Mouse (Mus musculus) embryonic facial prominence, embryonic 12.5 days (tissue): Measurements from ENCODE around the gene Slbp. TPM values are rescaled to one million over a fixed set of nuclear protein-coding genes. Genes with fewer than 3 reads are reported as not detected.

ENCODE experiments used
- ATAC-seq: fragments of 200-750 bp; cut with Nextera tagmentation; 2 replicates; pipeline ENCODE4 v1.8.0; 2017; ENCODE audit not compliant: insufficient number of reproducible peaks, insufficient read depth, low FRiP score, low TSS enrichment
- H3K27ac ChIP-seq: fragments of 300-500 bp; sonication (generic); 2 replicates; pipeline ENCODE4 v1.5.1; 2016; ENCODE audit warnings: mild to moderate bottlenecking
- H3K27me3 ChIP-seq: fragments of 300-500 bp; sonication (generic); 2 replicates; pipeline ENCODE4 v1.6.1; 2016; ENCODE audit warnings: mild to moderate bottlenecking, moderate library complexity
- H3K36me3 ChIP-seq: fragments of 300-500 bp; sonication (generic); 2 replicates; pipeline ENCODE4 v1.6.1; 2016; ENCODE audit warnings: mild to moderate bottlenecking
- H3K4me1 ChIP-seq: fragments of 300-500 bp; sonication (generic); 2 replicates; pipeline ENCODE4 v1.6.1; 2016
- H3K4me2 ChIP-seq: fragments of 300-500 bp; sonication (generic); replicated peaks from 2 replicates; pipeline ENCODE4 v1.6.1; 2016; ENCODE audit warnings: mild to moderate bottlenecking, moderate library complexity
- H3K4me3 ChIP-seq: fragments of 300-500 bp; sonication (generic); 2 replicates; pipeline ENCODE4 v1.5.1; 2016; ENCODE audit warnings: mild to moderate bottlenecking
- H3K9ac ChIP-seq: fragments of 300-500 bp; sonication (generic); 2 replicates; pipeline ENCODE4 v1.6.1; 2016; ENCODE audit warnings: mild to moderate bottlenecking, moderate library complexity
- H3K9me3 ChIP-seq: fragments of 300-500 bp; sonication (generic); 2 replicates; pipeline ENCODE4 v1.6.1; 2016; ENCODE audit warnings: mild to moderate bottlenecking, moderate library complexity
- WGBS: fragments of 180-500 bp; shearing (Covaris S2); methylation state at CpG from one replicate; pipeline ENCODE4 v1.1.7; 2016; 5-methylcytosine and 5-hydroxymethylcytosine counted together
- polyA plus RNA-seq: library from polyadenylated mRNA; unstranded; fragments of >200 nt; fragmentation: Nextera tagmentation; extraction: Ambion mirVana; gene quantifications from 2 replicates; pipeline ENCODE4 v1.2.1, GENCODE M21; 2016

Gene Slbp
- polyA plus RNA-seq, 1 experiment from 2014 or later: 270 TPM

DNA sequence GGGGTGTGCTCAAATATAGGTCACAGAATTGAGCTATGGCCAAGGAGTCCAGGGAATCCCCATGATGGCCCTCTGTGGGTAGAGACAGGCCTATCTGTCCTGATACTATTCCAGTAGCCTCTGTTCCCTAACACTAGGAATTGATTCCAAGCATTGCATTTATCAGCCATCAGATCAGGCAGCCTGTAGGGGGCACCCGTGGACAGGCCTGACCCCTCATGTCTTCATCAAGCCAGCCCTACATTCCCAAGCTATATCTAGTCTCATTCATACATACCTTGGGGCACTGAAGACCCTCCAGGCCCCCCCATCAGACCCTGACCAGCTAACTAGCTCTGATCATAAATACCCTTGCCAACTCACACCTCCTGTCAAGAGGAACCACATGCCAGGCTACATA, 23.6 kb upstream of the Slbp start:
- H3K27me3 ChIP-seq: no peaks in the 10 kb centered on the region
- H3K4me3 ChIP-seq: no peak overlapping the region
- peaks cover 24% of the 10 kb centered on the region for H3K36me3 ChIP-seq
- no peaks in the 10 kb centered on the region for H3K9me3 ChIP-seq
- no peaks in the 10 kb centered on the region for H3K4me1 ChIP-seq
- 0 out of 2 replicates have a peak, but pooled peaks have one; percentile 16 for ATAC-seq
- H3K9ac ChIP-seq: no peak overlapping the region
- H3K4me2 ChIP-seq: no peak overlapping the region
- no peak overlapping the region for H3K27ac ChIP-seq
- 0% methylated on average over 1 of the region's 1 CpGs for WGBS

DNA sequence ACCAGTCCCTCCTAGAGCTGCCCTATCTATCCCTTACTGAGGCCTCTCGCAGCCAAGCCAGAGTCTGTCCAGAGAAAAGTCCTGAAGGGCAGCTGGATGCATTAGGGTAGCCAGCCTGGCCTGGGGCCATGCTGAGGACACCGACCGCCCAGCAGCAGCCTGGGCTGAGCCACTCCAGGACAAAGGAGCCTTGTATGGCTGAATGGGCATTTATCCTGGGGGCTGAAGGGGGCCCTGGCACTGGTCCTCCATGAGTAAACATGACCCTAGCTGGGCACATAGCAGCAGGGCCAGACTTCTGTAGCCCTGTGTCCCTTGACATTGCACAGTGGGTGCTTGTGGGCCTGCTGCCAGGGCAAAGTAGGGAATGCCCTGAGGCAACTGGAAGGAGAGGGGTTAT, 22.1 kb upstream of the Slbp start:
- peak overlapping the region; percentile 9; the same call in 1 of the 2 replicates for H3K27ac ChIP-seq
- no peak for ATAC-seq
- no peaks in the 10 kb centered on the region for H3K4me1 ChIP-seq
- no peak overlapping the region for H3K4me3 ChIP-seq
- H3K36me3 ChIP-seq: peaks cover 38% of the 10 kb centered on the region
- no peaks in the 10 kb centered on the region for H3K27me3 ChIP-seq
- no peak overlapping the region for H3K9ac ChIP-seq
- WGBS: 52% methylated on average over 3 of the region's 3 CpGs
- no peak overlapping the region for H3K4me2 ChIP-seq
- no peaks in the 10 kb centered on the region for H3K9me3 ChIP-seq

DNA sequence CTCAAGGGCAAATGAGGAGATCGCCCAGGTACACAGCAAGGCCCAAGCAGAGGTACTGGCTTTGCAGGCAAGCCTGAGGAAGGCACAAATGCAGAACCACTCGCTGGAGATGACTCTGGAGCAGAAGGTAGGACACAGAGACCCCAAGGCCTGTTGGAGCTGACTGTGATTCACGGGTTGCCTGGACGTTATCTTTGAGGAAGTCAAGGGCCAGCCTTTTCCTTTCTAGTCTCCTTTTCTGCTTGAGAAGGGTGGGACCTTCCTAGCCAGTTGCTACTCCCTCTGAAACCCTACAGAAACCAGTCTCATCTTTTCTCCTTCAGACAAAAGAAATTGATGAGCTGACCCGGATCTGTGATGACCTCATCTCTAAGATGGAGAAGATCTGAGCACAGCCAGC, 19.3 kb upstream of the Slbp start:
- H3K36me3 ChIP-seq: peaks cover 66% of the 10 kb centered on the region
- no peaks in the 10 kb centered on the region for H3K4me1 ChIP-seq
- no peak for ATAC-seq
- H3K27ac ChIP-seq: no peak overlapping the region
- no peaks in the 10 kb centered on the region for H3K27me3 ChIP-seq
- H3K9me3 ChIP-seq: no peaks in the 10 kb centered on the region
- 85% methylated on average over 5 of the region's 5 CpGs for WGBS
- no peak overlapping the region for H3K4me3 ChIP-seq
- H3K9ac ChIP-seq: no peak overlapping the region
- no peak overlapping the region for H3K4me2 ChIP-seq

DNA sequence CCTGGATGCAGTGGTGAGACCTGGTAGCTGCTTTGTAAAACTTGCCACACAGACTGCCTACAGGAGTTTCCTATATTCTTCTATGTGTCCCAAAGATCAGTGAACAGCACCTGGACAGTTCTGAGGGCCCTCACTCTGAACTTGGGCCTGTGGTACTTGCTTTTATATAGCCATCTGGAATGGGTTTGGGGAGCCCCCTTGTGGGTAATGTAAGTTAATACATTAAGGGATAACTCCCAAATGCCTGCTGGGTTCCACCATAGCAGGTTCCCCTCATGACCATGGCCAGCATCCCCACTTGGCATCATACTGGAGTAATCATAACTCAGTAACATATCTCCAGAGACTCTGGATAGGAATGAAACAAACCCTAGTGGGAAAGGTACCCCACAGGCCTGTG, 15.8 kb upstream of the Slbp start:
- 0 out of 2 replicates have a peak, but pooled peaks have one; percentile 15 for ATAC-seq
- Histone ChIP-seq H3K9ac (no peak overlapping the region), H3K4me1 (no peaks in the 10 kb centered on the region), H3K27me3 (no peaks in the 10 kb centered on the region), H3K9me3 (no peaks in the 10 kb centered on the region), H3K27ac (no peak overlapping the region), H3K36me3 (peaks cover 85% of the 10 kb centered on the region), H3K4me2 (no peak overlapping the region), H3K4me3 (no peak overlapping the region)

DNA sequence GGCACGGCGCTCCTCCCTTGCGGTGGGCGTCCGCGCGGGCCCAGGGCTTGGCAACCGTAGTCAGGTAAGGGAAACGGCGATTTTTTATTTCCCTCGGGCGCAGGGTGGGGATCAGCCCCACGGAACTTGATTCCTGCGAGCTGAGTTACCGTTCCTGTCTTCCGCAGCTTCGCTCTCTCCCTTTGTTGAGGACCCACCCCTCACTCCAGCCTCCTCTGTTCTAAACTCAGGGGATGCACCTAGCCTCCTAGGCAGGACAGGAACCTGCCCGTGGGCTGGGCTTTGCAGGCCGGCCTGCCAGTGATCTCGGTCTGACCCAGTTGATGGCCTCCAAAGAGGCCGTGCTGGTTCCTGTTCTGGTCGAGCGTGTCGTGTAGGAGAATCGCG, 6.3 kb upstream of the Slbp start:
- H3K9me3 ChIP-seq: no peaks in the 10 kb centered on the region
- no peaks in the 10 kb centered on the region for H3K27me3 ChIP-seq
- peaks cover 38% of the 10 kb centered on the region for H3K36me3 ChIP-seq
- WGBS: under 1% methylated on average over 26 of the region's 26 CpGs
- H3K27ac ChIP-seq: peak overlapping the region; percentile 93
- H3K4me1 ChIP-seq: peaks cover 29% of the 10 kb centered on the region
- peak overlapping the region; percentile 71 for H3K4me3 ChIP-seq
- H3K4me2 ChIP-seq: peak overlapping the region; percentile 94
- ATAC-seq: peak; percentile 0; the same call in 1 of the 2 replicates
- peak overlapping the region; percentile 88 for H3K9ac ChIP-seq

DNA sequence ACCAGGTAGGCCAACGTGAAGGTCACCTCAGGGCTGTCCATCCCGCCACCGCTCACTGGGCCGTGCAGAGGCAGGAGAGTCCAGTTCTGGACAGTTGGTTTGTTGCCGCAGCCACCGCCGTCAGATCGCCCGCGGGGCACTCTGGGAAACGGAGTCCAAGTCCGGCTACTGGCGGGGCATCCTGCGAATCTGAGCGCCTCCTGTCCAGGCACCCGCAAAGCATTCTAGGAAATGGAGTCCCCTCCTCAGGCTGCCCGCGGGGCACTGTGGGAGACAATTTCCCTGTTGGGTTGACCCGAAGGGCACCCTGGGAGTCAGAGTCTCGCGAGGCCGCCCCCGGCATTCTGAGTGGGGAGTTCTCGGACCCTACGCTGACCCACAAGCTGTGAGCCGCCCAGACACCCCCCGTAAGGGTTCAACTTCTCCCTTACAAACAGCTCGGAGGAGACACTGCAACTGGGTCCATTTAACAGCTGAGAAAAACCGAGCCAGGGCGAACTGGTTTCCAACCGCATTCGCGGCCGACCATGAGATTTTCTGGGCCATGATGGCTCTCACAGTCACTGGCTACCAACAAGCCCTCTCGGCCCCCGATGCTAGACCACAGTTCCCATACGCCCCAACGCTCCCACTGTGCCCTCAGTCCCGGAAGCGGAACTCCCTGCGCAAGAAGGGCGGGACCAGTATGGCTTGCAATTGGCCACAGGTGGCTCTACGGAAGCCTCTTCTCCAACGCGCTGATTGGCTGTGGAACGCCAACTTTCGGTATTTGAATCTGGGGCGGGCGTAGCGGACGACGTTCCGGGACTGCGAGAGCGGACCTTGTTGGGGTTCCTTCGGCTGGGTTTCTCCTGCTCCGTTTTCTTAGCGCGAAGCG, 5.7 kb upstream of the Slbp start, which contains the start of the genes Tacc3 and Tmem129:
Gene Tacc3, plus strand, starts transcription at position 342 of the 877 bp plus-strand sequence.
Gene Tmem129, minus strand, starts transcription at position 630 of the 877 bp plus-strand sequence.
- WGBS: under 1% methylated on average over 60 of the region's 60 CpGs
- H3K27me3 ChIP-seq: no peaks in the 10 kb centered on the region
- H3K9ac ChIP-seq: peak within 1 kb of the TSS; percentile 88
- peaks cover 40% of the 10 kb centered on the region for H3K36me3 ChIP-seq
- ATAC-seq: peak; percentile 97
- H3K27ac ChIP-seq: peak within 1 kb of the TSS; percentile 93
- peaks cover 34% of the 10 kb centered on the region for H3K4me1 ChIP-seq
- peak within 1 kb of the TSS; percentile 94 for H3K4me2 ChIP-seq
- H3K9me3 ChIP-seq: no peaks in the 10 kb centered on the region
- H3K4me3 ChIP-seq: peak within 1 kb of the TSS; percentile 71

DNA sequence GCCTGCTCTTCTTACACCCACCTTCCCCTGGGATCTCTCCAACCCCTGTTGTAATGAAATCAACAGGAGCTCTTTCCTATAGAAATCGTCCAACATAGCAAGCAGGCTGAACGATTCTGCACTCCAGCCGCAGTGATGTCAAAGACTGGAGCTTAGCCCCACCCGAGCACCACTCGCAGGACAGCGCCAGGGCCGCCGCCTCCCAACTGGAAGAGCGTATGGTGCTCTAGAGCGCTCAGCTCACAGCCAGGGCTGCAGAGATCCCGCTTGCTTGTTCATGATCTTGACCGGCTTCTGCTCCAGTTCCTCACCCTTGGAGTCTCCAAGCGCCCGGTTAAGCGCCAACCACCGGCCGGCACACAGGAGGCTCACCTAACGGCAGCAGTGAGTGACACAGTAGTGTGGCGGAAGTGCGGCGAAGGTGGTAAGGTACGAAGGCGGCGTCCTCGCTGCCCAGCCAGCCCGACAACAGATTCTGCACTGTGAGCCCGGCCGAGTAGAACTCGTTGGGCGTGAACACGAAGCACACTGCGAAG, 4.9 kb upstream of the Slbp start:
- H3K4me2 ChIP-seq: peak overlapping the region; percentile 94
- peak overlapping the region; percentile 71 for H3K4me3 ChIP-seq
- peaks cover 35% of the 10 kb centered on the region for H3K36me3 ChIP-seq
- peak overlapping the region; percentile 88 for H3K9ac ChIP-seq
- H3K27me3 ChIP-seq: no peaks in the 10 kb centered on the region
- no peaks in the 10 kb centered on the region for H3K9me3 ChIP-seq
- under 1% methylated on average over 32 of the region's 32 CpGs for WGBS
- ATAC-seq: peak; percentile 10
- peaks cover 37% of the 10 kb centered on the region for H3K4me1 ChIP-seq
- H3K27ac ChIP-seq: peak overlapping the region; percentile 93

DNA sequence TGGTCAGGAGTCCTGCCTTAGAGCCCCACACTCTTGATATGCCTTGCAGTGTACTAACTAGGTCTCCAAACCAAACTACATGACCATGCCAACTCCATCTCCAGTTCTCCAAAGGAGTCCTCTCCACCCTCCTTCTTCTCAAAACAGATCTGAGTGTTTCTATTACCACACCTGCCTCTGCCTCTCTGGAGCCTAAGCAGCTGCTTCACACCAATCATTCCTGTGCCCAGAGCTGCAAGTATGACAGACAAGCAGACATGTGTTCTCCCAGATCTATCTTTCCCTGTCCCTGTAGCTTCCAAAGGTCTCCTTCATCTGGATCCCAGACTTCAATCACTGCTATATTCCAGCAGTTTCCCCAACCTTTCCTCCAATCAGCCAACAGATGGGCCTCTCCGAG, 4.4 kb upstream of the Slbp start:
- Histone ChIP-seq H3K27ac (peak overlapping the region; percentile 93; the same call in 1 of the 2 replicates), H3K4me3 (peak overlapping the region; percentile 71), H3K9me3 (no peaks in the 10 kb centered on the region), H3K4me1 (peaks cover 37% of the 10 kb centered on the region), H3K36me3 (peaks cover 29% of the 10 kb centered on the region), H3K9ac (peak overlapping the region; percentile 88), H3K4me2 (peak overlapping the region; percentile 94), H3K27me3 (no peaks in the 10 kb centered on the region)
- no peak for ATAC-seq
- 48% methylated on average over 1 of the region's 1 CpGs for WGBS

DNA sequence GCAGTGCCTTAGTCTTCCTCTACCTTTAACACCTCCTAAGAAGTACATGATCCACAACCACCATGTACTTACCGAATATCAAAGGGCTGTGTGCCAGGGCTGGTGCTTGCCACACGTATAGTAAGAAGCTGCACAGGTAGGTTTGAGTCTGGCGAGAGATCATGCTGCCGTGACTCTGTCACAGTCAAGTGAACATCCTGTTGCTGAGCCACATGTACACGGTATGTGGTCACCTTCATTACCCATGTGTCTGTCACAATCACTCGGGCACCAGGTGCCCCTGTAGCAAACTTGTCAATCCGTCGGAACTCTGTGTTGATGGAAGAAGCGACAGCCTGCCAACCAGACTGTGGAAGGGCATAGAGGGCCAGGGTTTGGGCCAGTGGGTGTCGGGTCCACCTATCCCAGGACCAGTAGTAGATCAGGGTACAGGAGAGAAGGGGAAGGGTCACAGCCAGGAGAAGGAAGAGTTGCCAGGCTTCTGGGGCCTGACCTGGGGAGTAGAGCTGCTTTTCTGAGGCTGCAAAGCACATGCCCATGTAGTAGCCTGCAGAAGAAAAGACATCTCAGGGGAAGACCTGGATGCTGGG, 3.0 kb upstream of the Slbp start:
- Histone ChIP-seq H3K9ac (no peak overlapping the region), H3K4me3 (no peak overlapping the region), H3K4me2 (no peak overlapping the region), H3K36me3 (peaks cover 16% of the 10 kb centered on the region; the same call in 1 of the 2 replicates), H3K4me1 (peaks cover 46% of the 10 kb centered on the region), H3K9me3 (no peaks in the 10 kb centered on the region), H3K27ac (no peak overlapping the region), H3K27me3 (no peaks in the 10 kb centered on the region)
- WGBS: 93% methylated on average over 10 of the region's 10 CpGs
- no peak for ATAC-seq

DNA sequence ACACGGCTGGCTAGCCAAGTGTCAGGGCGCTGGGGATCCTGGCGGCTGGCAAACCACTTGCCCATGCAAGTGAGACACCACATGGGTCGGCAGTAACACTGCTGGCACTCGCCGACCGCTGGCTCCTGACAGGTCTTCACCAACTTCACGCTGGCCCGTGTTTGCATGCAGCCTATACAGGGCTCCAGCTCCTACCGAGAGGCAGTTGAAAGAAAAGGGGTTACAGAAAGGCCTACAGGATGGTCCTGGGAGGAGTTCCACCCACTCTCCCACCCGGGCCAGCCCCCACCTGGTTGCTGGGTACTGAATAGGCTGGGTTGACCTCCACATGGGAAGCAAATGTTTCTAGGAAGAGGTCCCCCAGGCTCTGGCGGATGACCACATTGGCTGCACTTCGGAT, 2.0 kb upstream of the Slbp start:
- Histone ChIP-seq H3K4me3 (no peak overlapping the region), H3K9me3 (no peaks in the 10 kb centered on the region), H3K4me1 (peaks cover 42% of the 10 kb centered on the region), H3K9ac (no peak overlapping the region), H3K4me2 (no peak overlapping the region), H3K27me3 (no peaks in the 10 kb centered on the region), H3K27ac (no peak overlapping the region), H3K36me3 (peaks cover 16% of the 10 kb centered on the region; the same call in 1 of the 2 replicates)
- WGBS: 92% methylated on average over 13 of the region's 13 CpGs
- no peak for ATAC-seq

DNA sequence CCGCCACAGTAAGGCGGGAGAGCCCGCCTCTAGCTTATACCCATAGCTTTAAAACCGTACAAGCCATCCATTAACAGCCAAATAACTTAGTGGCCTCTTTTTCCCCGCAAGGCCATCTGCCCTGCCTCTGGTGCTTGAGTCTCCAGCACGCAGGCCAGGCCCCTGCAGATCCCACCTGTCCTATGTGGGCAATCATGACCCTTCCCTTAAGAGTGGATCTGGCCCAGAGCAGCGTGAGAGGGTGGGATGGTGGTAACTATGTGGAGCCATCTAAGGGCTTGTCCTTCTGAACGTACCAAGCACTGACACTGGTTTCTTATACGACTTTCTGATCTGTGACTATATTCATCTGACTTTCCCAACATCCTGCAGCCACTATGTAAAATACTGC, 404 bp upstream of the Slbp start:
- H3K9ac ChIP-seq: peak overlapping the region; percentile 39; the same call in 1 of the 2 replicates
- peak overlapping the region; percentile 94 for H3K27ac ChIP-seq
- H3K4me2 ChIP-seq: peak overlapping the region; percentile 64
- ATAC-seq: 0 out of 2 replicates have a peak, but pooled peaks have one; percentile 20
- no peaks in the 10 kb centered on the region for H3K27me3 ChIP-seq
- peaks cover 26% of the 10 kb centered on the region for H3K36me3 ChIP-seq
- H3K4me1 ChIP-seq: peaks cover 35% of the 10 kb centered on the region
- no peaks in the 10 kb centered on the region for H3K9me3 ChIP-seq
- 5% methylated on average over 9 of the region's 9 CpGs for WGBS
- H3K4me3 ChIP-seq: peak overlapping the region; percentile 81
